Mouse (Mus musculus): ENCODE measurements around the gene Ubald2.
"Not testable (repeated sequence)": the region's sequence is repeated elsewhere in the genome, so short reads cannot be mapped to it uniquely, and the experiment has no call there.

The Ubald2 gene

GRCm38 (mm10) chr11:116433356-116434286, at the start of gene Ubald2:
Gene Ubald2, plus strand, starts transcription at chr11:116434094.
- DNase-seq (ENCODE audit: low spot score): peak; percentile 97

- DNase-seq (ENCODE audit: low spot score): no peak
Measured at GRCm38 (mm10) chr11:116384171-116384570, 49.7 kb upstream of the Ubald2 start.

- DNase-seq (ENCODE audit: low spot score): no peak
Measured at GRCm38 (mm10) chr11:116385999-116386398, 47.9 kb upstream of the Ubald2 start.

GRCm38 (mm10) chr11:116387086-116388071, 46.5 kb upstream of the Ubald2 start:
- no peak for DNase-seq (ENCODE audit: low spot score)

- no peak for DNase-seq (ENCODE audit: low spot score)
Measured at GRCm38 (mm10) chr11:116388841-116389480, 44.9 kb upstream of the Ubald2 start.

GRCm38 (mm10) chr11:116394769-116395168, 39.1 kb upstream of the Ubald2 start:
- DNase-seq (ENCODE audit: low spot score): no peak

GRCm38 (mm10) chr11:116396276-116396933, 37.5 kb upstream of the Ubald2 start:
- no peak for DNase-seq (ENCODE audit: low spot score)

- no peak for DNase-seq (ENCODE audit: low spot score)
Measured at GRCm38 (mm10) chr11:116396934-116397330, 37.0 kb upstream of the Ubald2 start.

GRCm38 (mm10) chr11:116397517-116398347, 36.2 kb upstream of the Ubald2 start:
- DNase-seq (ENCODE audit: low spot score): no peak

GRCm38 (mm10) chr11:116398348-116398677, 35.6 kb upstream of the Ubald2 start:
- DNase-seq (ENCODE audit: low spot score): no peak

- DNase-seq (ENCODE audit: low spot score): no peak
Measured at GRCm38 (mm10) chr11:116400560-116400959, 33.3 kb upstream of the Ubald2 start.

- DNase-seq (ENCODE audit: low spot score): no peak
Measured at GRCm38 (mm10) chr11:116405601-116406000, 28.3 kb upstream of the Ubald2 start.

- no peak for DNase-seq (ENCODE audit: low spot score)
Measured at GRCm38 (mm10) chr11:116406231-116406728, 27.6 kb upstream of the Ubald2 start.

GRCm38 (mm10) chr11:116409008-116409407, 24.9 kb upstream of the Ubald2 start:
- DNase-seq (ENCODE audit: low spot score): no peak

- DNase-seq (ENCODE audit: low spot score): not testable (repeated sequence)
Measured at GRCm38 (mm10) chr11:116410415-116410814, 23.5 kb upstream of the Ubald2 start.

- no peak for DNase-seq (ENCODE audit: low spot score)
Measured at GRCm38 (mm10) chr11:116411582-116411981, 22.3 kb upstream of the Ubald2 start.

- DNase-seq (ENCODE audit: low spot score): no peak
Measured at GRCm38 (mm10) chr11:116412028-116412827, 21.7 kb upstream of the Ubald2 start.

- peak; percentile 63 for DNase-seq (ENCODE audit: low spot score)
Measured at GRCm38 (mm10) chr11:116412904-116413630, 20.8 kb upstream of the Ubald2 start, which contains the start of gene Rnf157. Gene Rnf157, minus strand, starts transcription at chr11:116413032.

GRCm38 (mm10) chr11:116413631-116414022, 20.3 kb upstream of the Ubald2 start:
- no peak for DNase-seq (ENCODE audit: low spot score)

Measured in ovary, postnatal 10 days (tissue).